Mouse (Mus musculus): ENCODE results near the gene Tmem160.

Tmem160 gene

GRCm38 (mm10) chr7:16491759-16492158 is 39.2 kb downstream of the Tmem160 start:
- in situ Hi-C loops (cut with MboI), result no loop called here

- in situ Hi-C loops (cut with MboI), result no loop called here
These were observed 39.6 kb downstream of the Tmem160 start for GRCm38 (mm10) chr7:16492211-16492610.

DNA sequence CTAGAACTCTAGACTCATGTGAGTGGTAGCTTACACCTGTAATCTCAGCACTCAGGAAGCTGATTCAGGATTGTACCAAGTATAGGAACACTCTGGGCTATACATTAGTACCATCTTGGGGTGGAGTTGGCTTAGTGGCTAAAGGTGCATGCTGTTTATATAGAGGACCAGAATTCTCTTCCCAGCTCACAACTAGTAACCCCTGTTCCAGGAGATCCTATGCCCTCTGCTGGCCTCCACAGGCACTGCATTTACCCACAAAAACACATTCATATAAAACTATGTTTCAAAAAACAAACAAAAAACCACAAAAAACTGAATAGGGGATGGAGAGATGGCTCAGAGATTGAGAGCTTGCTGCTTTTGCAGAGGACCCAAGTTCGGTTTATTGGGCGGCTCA is 40.8 kb downstream of the Tmem160 start:
- in situ Hi-C loops (cut with MboI), result no loop called here

DNA sequence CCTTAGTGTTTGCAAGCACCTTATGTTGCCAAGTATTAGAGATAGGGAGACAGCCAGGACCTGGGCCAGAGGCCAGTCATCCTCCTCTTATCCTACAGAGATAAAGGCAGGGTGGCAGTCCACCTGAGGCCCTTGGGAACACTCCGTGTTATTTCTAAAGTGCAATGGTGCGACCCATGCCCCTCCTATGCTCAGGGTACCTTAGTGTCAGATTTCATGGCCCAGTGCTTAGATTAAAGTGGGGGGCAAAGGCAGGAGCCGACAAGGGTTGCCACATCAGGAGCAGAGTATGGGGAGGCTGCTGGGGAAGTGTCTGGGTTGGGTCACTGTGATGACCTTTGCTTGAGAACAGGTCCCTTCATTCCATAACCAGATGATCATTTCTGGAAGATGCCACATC is 43.7 kb downstream of the Tmem160 start:
- in situ Hi-C loops (cut with MboI), result no loop called here

DNA sequence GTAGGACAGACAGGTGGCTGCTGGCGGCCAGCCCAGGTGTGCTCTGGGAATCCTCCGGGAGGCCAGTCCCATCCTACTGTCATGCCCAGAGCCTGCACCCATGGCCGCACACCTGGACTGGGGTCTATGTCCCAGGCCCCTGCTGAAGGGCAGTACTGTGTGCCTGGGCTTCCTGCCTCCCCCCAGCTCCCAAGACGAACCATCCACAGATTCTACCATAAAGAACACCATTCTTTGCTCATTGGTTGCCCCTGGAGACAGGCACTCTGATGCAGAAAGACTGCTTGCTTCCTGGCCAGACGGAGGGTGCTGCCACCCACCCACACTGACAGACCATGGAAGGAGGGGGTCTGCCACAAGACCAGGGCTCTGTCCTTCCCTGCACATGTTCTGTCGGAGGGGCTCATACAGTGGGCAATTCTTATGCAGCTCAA is 47.1 kb downstream of the Tmem160 start:
- in situ Hi-C loops (cut with MboI), result no loop called here

DNA sequence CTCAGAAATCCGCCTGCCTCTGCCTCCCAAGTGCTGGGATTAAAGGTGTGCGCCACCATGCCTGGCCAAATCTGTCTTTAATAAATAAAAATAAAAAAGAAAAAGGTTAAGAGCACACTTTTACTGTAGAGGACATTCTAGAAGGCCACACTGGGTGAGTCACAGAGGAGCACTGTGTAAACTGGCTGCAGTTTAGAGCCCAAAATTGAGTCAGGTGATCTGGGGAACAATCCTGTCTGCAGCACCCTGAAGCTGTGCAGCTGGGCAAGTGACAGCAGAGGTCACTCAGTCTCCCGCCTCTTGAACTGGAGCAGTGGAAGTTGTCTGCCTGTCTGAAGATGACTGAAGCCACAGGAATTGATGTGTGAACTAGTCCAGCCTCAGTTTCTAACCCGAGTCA is 49.0 kb downstream of the Tmem160 start:
- in situ Hi-C loops (cut with MboI), result no loop called here

DNA sequence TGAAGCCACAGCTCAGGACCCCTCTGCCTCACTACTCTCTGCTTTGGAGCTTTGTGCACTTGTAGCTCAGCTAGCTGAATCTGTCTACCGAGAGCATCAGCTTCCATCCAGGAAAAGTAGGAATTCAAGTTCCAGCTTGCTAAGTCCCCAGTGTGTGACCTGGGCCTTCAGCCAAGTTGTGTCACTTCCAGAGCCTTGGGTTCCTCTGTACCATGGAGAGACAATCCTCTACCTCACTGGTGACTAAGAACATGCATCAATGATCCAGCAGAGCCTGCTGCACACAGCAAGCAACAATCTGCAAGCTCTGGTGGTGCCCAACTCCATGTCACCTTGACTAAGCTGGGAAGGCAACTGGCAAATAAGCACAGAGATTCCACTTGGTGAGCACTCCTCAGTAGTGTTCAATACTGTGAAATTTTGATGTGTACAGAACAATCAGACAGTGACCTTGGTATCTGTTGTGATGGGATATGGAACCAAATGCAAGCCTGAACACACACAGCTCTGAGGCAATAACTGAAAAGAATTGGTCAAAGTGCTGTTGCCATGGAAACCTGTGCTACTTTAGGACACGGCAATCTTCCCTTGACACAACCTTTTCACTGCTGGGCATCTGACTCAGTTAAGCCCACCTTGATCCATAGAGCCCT is 52.1 kb downstream of the Tmem160 start:
- in situ Hi-C loops (cut with MboI), result no loop called here

Measured in mature B cell (primary cell).